Mouse (Mus musculus): ENCODE measurements at regions not wholly inside any gene's neighbourhood (a gene's known extent, or its start where the extent isn't known, plus 50 kb on each side); places are given as distances from the start of the nearest gene placed in this dataset.

- Histone ChIP-seq H3K27me3 (ENCODE audit: insufficient read depth, low read length) (no peaks in the 10 kb centered on the region), H3K9me3 (ENCODE audit: low read depth, low read length) (no peaks in the 10 kb centered on the region), H3K36me3 (ENCODE audit: insufficient read depth) (no peaks in the 10 kb centered on the region), H3K27ac (ENCODE audit: low read depth) (no peak overlapping the region), H3K4me3 (ENCODE audit: low read depth, low read length) (no peak overlapping the region), H3K4me2 (no peak overlapping the region), H3K4me1 (ENCODE audit: insufficient read depth) (peaks cover 14% of the 10 kb centered on the region), H3K9ac (no peak overlapping the region)
- peak; percentile 50; the same call in 1 of the 2 replicates for ATAC-seq (ENCODE audit: insufficient read depth)
- WGBS: 40% methylated on average over 18 of the region's 18 CpGs
- peak; percentile 65 for TF ChIP-seq CTCF (IDR thresholded peaks at IDR 0.05; ENCODE audit: low read depth)
- peak; percentile 60 for DNase-seq
These were observed 101.5 kb upstream of the Vps8 start for GRCm38 (mm10) chr16:21321188-21322070.

- no peak overlapping the region for H3K4me3 ChIP-seq (ENCODE audit: low read depth, low read length)
- TF ChIP-seq CTCF (IDR thresholded peaks at IDR 0.05; ENCODE audit: low read depth): no peak
- no peak overlapping the region for H3K9ac ChIP-seq
- 46% methylated on average over 10 of the region's 10 CpGs for whole genome bisulfite sequencing
- ATAC-seq (ENCODE audit: insufficient read depth): peak; percentile 72
- no peak overlapping the region for H3K4me2 ChIP-seq
- peak; percentile 75 for DNase-seq
- no peaks in the 10 kb centered on the region for H3K36me3 ChIP-seq (ENCODE audit: insufficient read depth)
- no peaks in the 10 kb centered on the region for H3K9me3 ChIP-seq (ENCODE audit: low read depth, low read length)
- peaks cover 13% of the 10 kb centered on the region for H3K4me1 ChIP-seq (ENCODE audit: insufficient read depth)
- H3K27ac ChIP-seq (ENCODE audit: low read depth): 0 out of 2 replicates have a peak overlapping the region, but pooled peaks have one; percentile 33
- H3K27me3 ChIP-seq (ENCODE audit: insufficient read depth, low read length): no peaks in the 10 kb centered on the region
These were observed 100.5 kb upstream of the Vps8 start for GRCm38 (mm10) chr16:21322437-21322836.

- Histone ChIP-seq H3K36me3 (ENCODE audit: insufficient read depth) (no peaks in the 10 kb centered on the region), H3K27me3 (ENCODE audit: insufficient read depth, low read length) (no peaks in the 10 kb centered on the region), H3K4me3 (ENCODE audit: low read depth, low read length) (no peak overlapping the region), H3K9me3 (ENCODE audit: low read depth, low read length) (no peaks in the 10 kb centered on the region), H3K27ac (ENCODE audit: low read depth) (no peak overlapping the region), H3K4me1 (ENCODE audit: insufficient read depth) (peaks cover 13% of the 10 kb centered on the region), H3K4me2 (no peak overlapping the region), H3K9ac (no peak overlapping the region)
- ATAC-seq (ENCODE audit: insufficient read depth) (no peak), DNase-seq (no peak)
- TF ChIP-seq CTCF (IDR thresholded peaks at IDR 0.05; ENCODE audit: low read depth): no peak
- 62% methylated on average over 3 of the region's 3 CpGs for WGBS
These were observed 99.4 kb upstream of the Vps8 start for GRCm38 (mm10) chr16:21323446-21324034.

GRCm38 (mm10) chr16:21327969-21328368 lies 94.9 kb upstream of the Vps8 start:
- Histone ChIP-seq H3K27me3 (ENCODE audit: insufficient read depth, low read length) (no peaks in the 10 kb centered on the region), H3K27ac (ENCODE audit: low read depth) (no peak overlapping the region), H3K9ac (no peak overlapping the region), H3K36me3 (ENCODE audit: insufficient read depth) (no peaks in the 10 kb centered on the region), H3K9me3 (ENCODE audit: low read depth, low read length) (no peaks in the 10 kb centered on the region), H3K4me2 (no peak overlapping the region), H3K4me3 (ENCODE audit: low read depth, low read length) (no peak overlapping the region), H3K4me1 (ENCODE audit: insufficient read depth) (0 out of 2 replicates have a peak, but pooled peaks cover 4% of the 10 kb centered on the region)
- DNase-seq: no peak
- 70% methylated on average over 4 of the region's 4 CpGs for WGBS
- no peak for ATAC-seq (ENCODE audit: insufficient read depth)
- no peak for TF ChIP-seq CTCF (IDR thresholded peaks at IDR 0.05; ENCODE audit: low read depth)

GRCm38 (mm10) chr16:21329199-21329598 lies 93.7 kb upstream of the Vps8 start:
- no peak for TF ChIP-seq CTCF (IDR thresholded peaks at IDR 0.05; ENCODE audit: low read depth)
- Histone ChIP-seq H3K4me2 (no peak overlapping the region), H3K27ac (ENCODE audit: low read depth) (no peak overlapping the region), H3K27me3 (ENCODE audit: insufficient read depth, low read length) (no peaks in the 10 kb centered on the region), H3K4me3 (ENCODE audit: low read depth, low read length) (no peak overlapping the region), H3K9me3 (ENCODE audit: low read depth, low read length) (no peaks in the 10 kb centered on the region), H3K4me1 (ENCODE audit: insufficient read depth) (0 out of 2 replicates have a peak, but pooled peaks cover 4% of the 10 kb centered on the region), H3K36me3 (ENCODE audit: insufficient read depth) (no peaks in the 10 kb centered on the region), H3K9ac (no peak overlapping the region)
- WGBS: 85% methylated on average over 6 of the region's 6 CpGs
- ATAC-seq (ENCODE audit: insufficient read depth) (no peak), DNase-seq (no peak)

- WGBS: 62% methylated on average over 5 of the region's 5 CpGs
- Histone ChIP-seq H3K36me3 (ENCODE audit: insufficient read depth) (no peaks in the 10 kb centered on the region), H3K4me3 (ENCODE audit: low read depth, low read length) (no peak overlapping the region), H3K4me2 (peak overlapping the region; percentile 79), H3K9me3 (ENCODE audit: low read depth, low read length) (no peaks in the 10 kb centered on the region), H3K27me3 (ENCODE audit: insufficient read depth, low read length) (no peaks in the 10 kb centered on the region), H3K9ac (no peak overlapping the region), H3K4me1 (ENCODE audit: insufficient read depth) (0 out of 2 replicates have a peak, but pooled peaks cover 4% of the 10 kb centered on the region), H3K27ac (ENCODE audit: low read depth) (no peak overlapping the region)
- no peak for TF ChIP-seq CTCF (IDR thresholded peaks at IDR 0.05; ENCODE audit: low read depth)
- DNase-seq (peak; percentile 79), ATAC-seq (ENCODE audit: insufficient read depth) (no peak)
These were observed 91.7 kb upstream of the Vps8 start for GRCm38 (mm10) chr16:21331229-21331628.

GRCm38 (mm10) chr16:21332411-21332810 lies 90.5 kb upstream of the Vps8 start:
- no peak for TF ChIP-seq CTCF (IDR thresholded peaks at IDR 0.05; ENCODE audit: low read depth)
- WGBS: 50% methylated on average over 7 of the region's 7 CpGs
- Histone ChIP-seq H3K27me3 (ENCODE audit: insufficient read depth, low read length) (no peaks in the 10 kb centered on the region), H3K4me2 (peak overlapping the region; percentile 79), H3K4me3 (ENCODE audit: low read depth, low read length) (peak overlapping the region; percentile 65), H3K27ac (ENCODE audit: low read depth) (peak overlapping the region; percentile 96; the same call in 1 of the 2 replicates), H3K9me3 (ENCODE audit: low read depth, low read length) (no peaks in the 10 kb centered on the region), H3K9ac (peak overlapping the region; percentile 79), H3K36me3 (ENCODE audit: insufficient read depth) (no peaks in the 10 kb centered on the region), H3K4me1 (ENCODE audit: insufficient read depth) (peaks cover 4% of the 10 kb centered on the region; the same call in 1 of the 2 replicates)
- ATAC-seq (ENCODE audit: insufficient read depth) (no peak), DNase-seq (no peak)
